Mouse (Mus musculus) limb, embryonic 13.5 days (tissue): ENCODE data around the gene Hbb-bh1. TPM values are rescaled to one million over a fixed set of nuclear protein-coding genes. Genes with fewer than 3 reads are reported as not detected.

Source experiments
- ATAC-seq: fragments of 200-750 bp; cut with Nextera tagmentation; 2 replicates; pipeline ENCODE4 v1.8.0; 2017; ENCODE audit warnings: low read depth, moderate number of reproducible peaks, moderate TSS enrichment; ENCODE audit not compliant: low FRiP score
- H3K27ac ChIP-seq: fragments of 300-500 bp; sonication (generic); 2 replicates; pipeline ENCODE4 v1.5.1; 2015; ENCODE audit warnings: inconsistent platforms, mild to moderate bottlenecking, moderate library complexity
- H3K27me3 ChIP-seq: fragments of 300-500 bp; sonication (generic); 2 replicates; pipeline ENCODE4 v1.6.1; 2015; ENCODE audit warnings: mild to moderate bottlenecking, inconsistent platforms
- H3K36me3 ChIP-seq: fragments of 300-500 bp; sonication (generic); 2 replicates; pipeline ENCODE4 v1.6.1; 2015; ENCODE audit warnings: inconsistent platforms, mild to moderate bottlenecking, moderate library complexity
- H3K4me1 ChIP-seq: fragments of 300-500 bp; sonication (generic); 2 replicates; pipeline ENCODE4 v1.6.1; 2015; ENCODE audit warnings: inconsistent platforms
- H3K4me2 ChIP-seq: fragments of 300-500 bp; sonication (generic); replicated peaks from 2 replicates; pipeline ENCODE4 v1.6.1; 2015; ENCODE audit warnings: inconsistent platforms, mild to moderate bottlenecking, moderate library complexity
- H3K4me3 ChIP-seq: fragments of 300-500 bp; sonication (generic); 2 replicates; pipeline ENCODE4 v1.5.1; 2015; ENCODE audit warnings: moderate library complexity, mild to moderate bottlenecking, inconsistent platforms
- H3K9ac ChIP-seq: fragments of 300-500 bp; sonication (generic); 2 replicates; pipeline ENCODE4 v1.6.1; 2015; ENCODE audit warnings: mild to moderate bottlenecking, inconsistent platforms
- H3K9me3 ChIP-seq: fragments of 300-500 bp; sonication (generic); 2 replicates; pipeline ENCODE4 v1.6.1; 2016; ENCODE audit warnings: inconsistent platforms
- WGBS: fragments of 180-500 bp; shearing (Covaris S2); methylation state at CpG from one replicate; pipeline ENCODE4 v1.1.7; 2015; 5-methylcytosine and 5-hydroxymethylcytosine counted together
- polyA plus RNA-seq: library from polyadenylated mRNA; unstranded; fragments of >200 nt; fragmentation: Nextera tagmentation; extraction: Ambion mirVana; gene quantifications from 2 replicates; pipeline ENCODE4 v1.2.1, GENCODE M21; 2015

Hbb-bh1 gene
- 61.1 and 82.5 TPM in 2 replicates for polyA plus RNA-seq

DNA sequence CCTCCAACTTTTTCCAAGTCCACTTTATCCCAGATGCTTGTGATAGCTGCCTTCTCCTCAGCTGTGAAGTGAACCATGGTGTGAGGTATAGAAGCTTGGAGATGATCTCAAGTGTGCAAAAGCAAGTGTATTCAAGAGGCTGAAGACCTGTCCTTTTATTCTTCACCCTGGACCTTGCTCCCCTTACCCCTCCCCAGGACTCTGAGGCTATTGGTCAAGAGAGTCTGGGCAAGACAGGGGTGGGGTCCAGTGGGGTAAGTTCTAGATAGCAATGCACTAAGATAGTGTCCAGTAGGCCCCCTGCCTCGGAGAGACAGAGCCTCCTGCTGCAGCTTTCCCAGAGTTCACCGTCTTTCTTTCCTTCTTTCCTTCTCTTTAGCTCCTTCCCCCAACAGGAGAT lies at the start of gene Hbb-bh1:
TSS of gene Hbb-bh1 (minus strand) at position 131 of the 400 bp plus-strand sequence.
- 76% methylated on average over 2 of the region's 2 CpGs for WGBS
- Histone ChIP-seq H3K4me2 (no peak within 1 kb of the TSS), H3K4me1 (no peaks in the 10 kb centered on the region), H3K27ac (no peak within 1 kb of the TSS), H3K36me3 (no peaks in the 10 kb centered on the region), H3K27me3 (no peaks in the 10 kb centered on the region), H3K9me3 (no peaks in the 10 kb centered on the region), H3K9ac (no peak within 1 kb of the TSS), H3K4me3 (no peak within 1 kb of the TSS)
- ATAC-seq, result no peak

DNA sequence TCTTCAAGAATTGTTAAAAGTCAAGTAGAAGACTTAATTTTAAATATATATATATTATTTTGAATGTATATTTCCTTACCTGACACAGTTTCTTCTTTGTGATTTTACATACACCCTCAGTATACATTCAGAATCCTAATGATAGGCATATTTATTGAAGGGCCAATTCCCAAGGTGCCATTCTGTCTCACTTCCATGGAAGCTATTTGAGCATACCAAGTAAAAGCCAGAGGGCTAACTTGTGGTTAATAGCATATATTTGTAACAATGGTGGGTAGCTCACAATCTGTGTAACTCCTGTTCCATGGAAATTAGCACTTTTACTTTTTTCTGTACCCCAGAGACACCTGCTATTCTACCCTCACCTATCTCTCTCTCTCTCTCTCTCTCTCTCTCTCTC lies 43.2 kb upstream of the Hbb-bh1 start, which contains the start of gene Olfr66:
TSS of gene Olfr66 (minus strand) at position 101 of the 400 bp plus-strand sequence.
- Histone ChIP-seq H3K9ac (no peak within 1 kb of the TSS), H3K4me2 (no peak within 1 kb of the TSS), H3K9me3 (no peaks in the 10 kb centered on the region), H3K27ac (no peak within 1 kb of the TSS), H3K27me3 (no peaks in the 10 kb centered on the region), H3K4me3 (no peak within 1 kb of the TSS), H3K4me1 (no peaks in the 10 kb centered on the region), H3K36me3 (no peaks in the 10 kb centered on the region)
- ATAC-seq, result no peak

DNA sequence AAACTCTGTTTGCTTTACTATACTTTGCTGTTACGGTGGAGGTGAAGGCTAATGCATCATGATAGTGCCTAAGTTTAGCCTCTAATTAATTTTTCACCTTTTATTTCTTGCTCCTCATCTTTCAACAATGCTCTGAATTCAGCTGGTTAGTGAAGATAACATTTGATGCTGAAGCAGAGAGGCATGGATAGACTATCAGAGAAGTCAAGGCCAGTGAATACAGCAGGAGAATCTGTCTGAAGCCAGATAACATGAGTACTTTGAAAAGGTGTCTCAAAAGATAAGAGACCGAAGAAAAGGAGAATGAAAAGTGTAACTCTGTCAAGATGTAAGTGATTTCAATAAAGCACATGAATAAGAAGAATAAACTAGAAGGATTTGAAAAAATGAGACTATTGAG lies 34.1 kb upstream of the Hbb-bh1 start:
- H3K36me3 ChIP-seq, result no peaks in the 10 kb centered on the region
- no peak for ATAC-seq
- no peak overlapping the region for H3K9ac ChIP-seq
- H3K4me2 ChIP-seq, result no peak overlapping the region
- H3K27me3 ChIP-seq, result no peaks in the 10 kb centered on the region
- H3K27ac ChIP-seq, result no peak overlapping the region
- no peaks in the 10 kb centered on the region for H3K9me3 ChIP-seq
- 81% methylated on average over 2 of the region's 2 CpGs for WGBS
- H3K4me1 ChIP-seq, result no peaks in the 10 kb centered on the region
- H3K4me3 ChIP-seq, result no peak overlapping the region

DNA sequence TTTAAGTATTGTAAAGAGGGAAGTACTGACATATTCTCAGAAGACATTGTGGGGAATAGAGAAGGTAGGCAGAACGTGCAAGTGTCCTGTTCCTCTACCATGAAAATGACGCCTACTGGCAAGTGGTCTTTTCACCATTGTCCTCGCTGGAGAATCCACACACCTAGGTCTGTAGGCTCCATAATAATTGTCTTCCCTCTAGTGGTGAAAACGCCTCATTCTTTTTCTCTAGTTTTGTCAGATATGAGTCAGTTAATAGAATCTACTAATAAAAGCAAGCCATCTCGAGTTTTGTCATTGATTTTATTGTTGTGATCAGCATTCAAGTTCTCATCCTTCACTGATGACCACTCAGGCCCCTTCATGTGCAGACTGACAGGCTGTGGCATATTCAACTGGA lies 31.5 kb upstream of the Hbb-bh1 start:
- ATAC-seq, result no peak
- no peak overlapping the region for H3K9ac ChIP-seq
- H3K27ac ChIP-seq, result no peak overlapping the region
- WGBS, result 46% methylated on average over 5 of the region's 5 CpGs
- no peaks in the 10 kb centered on the region for H3K4me1 ChIP-seq
- H3K9me3 ChIP-seq, result no peaks in the 10 kb centered on the region
- no peak overlapping the region for H3K4me3 ChIP-seq
- H3K36me3 ChIP-seq, result no peaks in the 10 kb centered on the region
- no peak overlapping the region for H3K4me2 ChIP-seq
- no peaks in the 10 kb centered on the region for H3K27me3 ChIP-seq

DNA sequence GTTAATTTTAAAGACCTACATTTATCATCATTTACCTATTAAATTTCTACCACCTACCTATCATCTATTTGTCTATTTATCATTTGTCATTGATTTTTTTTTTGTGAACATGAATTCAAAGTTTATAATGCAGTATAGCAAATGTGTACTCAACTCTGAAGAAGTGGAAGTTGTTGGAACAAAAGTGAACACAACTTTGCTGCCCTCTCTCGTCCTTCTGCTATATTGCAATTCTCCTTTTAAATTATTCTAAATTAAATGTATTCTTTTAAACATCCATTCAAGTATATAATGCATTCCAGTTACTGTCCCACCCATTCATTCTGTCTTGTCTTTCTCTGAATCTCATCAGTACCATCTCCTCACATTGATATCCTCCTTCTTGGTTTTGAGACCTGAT lies 30.1 kb upstream of the Hbb-bh1 start:
- WGBS, result 7% methylated on average over 1 of the region's 1 CpGs

DNA sequence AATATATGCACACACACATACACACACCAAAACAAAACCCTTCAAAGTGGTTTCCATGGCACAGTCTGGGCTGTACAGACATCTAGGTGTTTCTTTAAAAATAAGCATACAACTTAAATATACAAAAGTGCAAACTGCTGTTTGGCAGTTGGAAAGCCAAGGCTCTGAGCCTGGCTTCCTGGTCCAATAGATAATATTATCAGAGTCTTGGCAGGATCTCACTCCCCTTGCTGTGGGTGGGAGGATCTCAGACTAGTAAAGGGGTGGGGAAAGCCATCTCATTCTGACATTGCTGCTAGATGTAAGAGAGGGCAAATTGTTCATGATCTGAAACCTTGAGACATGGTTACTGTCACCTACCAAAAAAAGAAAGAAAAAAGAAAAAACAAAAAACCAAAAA lies 27.7 kb upstream of the Hbb-bh1 start:
- no peaks in the 10 kb centered on the region for H3K27me3 ChIP-seq
- H3K27ac ChIP-seq, result no peak overlapping the region
- no peak overlapping the region for H3K9ac ChIP-seq
- no peaks in the 10 kb centered on the region for H3K4me1 ChIP-seq
- ATAC-seq, result no peak
- H3K36me3 ChIP-seq, result no peaks in the 10 kb centered on the region
- no peak overlapping the region for H3K4me3 ChIP-seq
- no peak overlapping the region for H3K4me2 ChIP-seq
- no peaks in the 10 kb centered on the region for H3K9me3 ChIP-seq

More for the DNA sequence above, 30.1 kb upstream of the Hbb-bh1 start:
- H3K4me3 ChIP-seq, result no peak overlapping the region
- no peaks in the 10 kb centered on the region for H3K4me1 ChIP-seq
- H3K36me3 ChIP-seq, result no peaks in the 10 kb centered on the region
- H3K4me2 ChIP-seq, result no peak overlapping the region
- no peaks in the 10 kb centered on the region for H3K9me3 ChIP-seq
- no peak overlapping the region for H3K9ac ChIP-seq
- H3K27ac ChIP-seq, result no peak overlapping the region
- ATAC-seq, result no peak
- H3K27me3 ChIP-seq, result no peaks in the 10 kb centered on the region

DNA sequence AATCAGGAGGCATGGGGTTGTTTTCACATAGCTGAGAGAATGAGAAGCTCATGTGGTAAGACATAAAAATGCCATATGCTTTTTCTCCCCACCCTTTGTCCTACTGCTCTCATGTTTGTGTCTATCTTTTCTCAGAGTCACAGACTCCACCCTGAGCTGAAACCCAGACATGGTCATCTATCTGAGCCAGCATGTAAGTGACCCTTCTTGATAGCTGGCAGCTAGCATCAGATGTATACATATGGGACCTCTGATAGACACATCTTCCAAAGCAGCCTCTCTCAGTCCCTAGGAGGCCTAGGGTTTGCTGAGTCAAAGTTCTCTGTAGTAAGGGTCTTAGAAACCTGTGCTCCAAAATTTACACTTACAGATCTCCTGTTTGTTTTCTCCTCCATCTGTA lies 22.8 kb upstream of the Hbb-bh1 start:
- Histone ChIP-seq H3K27me3 (no peaks in the 10 kb centered on the region), H3K4me3 (no peak overlapping the region), H3K4me2 (no peak overlapping the region), H3K36me3 (no peaks in the 10 kb centered on the region), H3K9ac (no peak overlapping the region), H3K4me1 (no peaks in the 10 kb centered on the region), H3K9me3 (no peaks in the 10 kb centered on the region), H3K27ac (no peak overlapping the region)
- no peak for ATAC-seq

DNA sequence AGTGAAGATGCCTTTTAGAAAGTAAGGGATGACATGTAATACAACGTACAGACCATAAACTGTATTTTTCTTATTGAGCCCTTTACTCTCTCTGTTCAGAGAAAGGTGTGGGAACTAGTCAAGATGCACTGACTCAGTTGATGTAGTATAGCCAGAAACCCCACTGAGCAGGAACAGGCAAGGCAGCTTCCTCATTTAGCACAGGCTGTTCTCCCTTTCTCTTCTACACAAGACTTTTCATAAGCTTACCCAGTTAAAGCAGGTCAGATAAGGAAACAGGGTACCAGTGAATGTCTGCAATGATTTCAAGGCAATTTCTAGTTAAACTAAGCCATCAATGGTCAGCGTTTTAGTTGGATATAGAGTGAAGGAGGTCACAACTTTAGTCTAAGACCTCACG lies 18.6 kb upstream of the Hbb-bh1 start:
- 79% methylated on average over 3 of the region's 3 CpGs for WGBS
- no peaks in the 10 kb centered on the region for H3K9me3 ChIP-seq
- H3K4me3 ChIP-seq, result no peak overlapping the region
- no peak overlapping the region for H3K9ac ChIP-seq
- ATAC-seq, result no peak
- no peaks in the 10 kb centered on the region for H3K4me1 ChIP-seq
- no peaks in the 10 kb centered on the region for H3K36me3 ChIP-seq
- H3K27me3 ChIP-seq, result no peaks in the 10 kb centered on the region
- no peak overlapping the region for H3K27ac ChIP-seq
- no peak overlapping the region for H3K4me2 ChIP-seq

DNA sequence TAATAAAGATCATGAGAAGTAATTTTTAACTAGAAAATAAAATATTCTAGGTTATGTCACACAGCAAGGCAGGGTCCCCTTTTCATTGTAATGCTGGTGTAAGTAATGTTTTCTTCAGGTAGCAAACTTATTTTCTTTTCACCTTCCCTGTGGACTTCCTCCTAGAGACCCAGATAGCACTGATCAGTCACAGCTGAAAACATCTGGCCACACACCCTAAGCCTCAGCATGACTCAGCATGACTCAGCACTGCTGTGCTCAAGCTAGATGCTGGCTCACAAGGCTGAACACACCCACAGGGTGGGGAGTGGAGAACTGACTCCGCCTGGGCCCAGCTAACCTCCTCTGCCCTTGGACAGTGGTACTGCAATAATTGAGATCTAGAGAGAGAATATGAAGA lies 17.9 kb upstream of the Hbb-bh1 start:
- Histone ChIP-seq H3K4me1 (no peaks in the 10 kb centered on the region), H3K36me3 (no peaks in the 10 kb centered on the region), H3K27ac (no peak overlapping the region), H3K27me3 (no peaks in the 10 kb centered on the region), H3K9me3 (no peaks in the 10 kb centered on the region), H3K9ac (no peak overlapping the region), H3K4me2 (no peak overlapping the region), H3K4me3 (no peak overlapping the region)
- ATAC-seq, result no peak; the same call in 1 of the 2 replicates
- 56% methylated on average over 1 of the region's 1 CpGs for WGBS

DNA sequence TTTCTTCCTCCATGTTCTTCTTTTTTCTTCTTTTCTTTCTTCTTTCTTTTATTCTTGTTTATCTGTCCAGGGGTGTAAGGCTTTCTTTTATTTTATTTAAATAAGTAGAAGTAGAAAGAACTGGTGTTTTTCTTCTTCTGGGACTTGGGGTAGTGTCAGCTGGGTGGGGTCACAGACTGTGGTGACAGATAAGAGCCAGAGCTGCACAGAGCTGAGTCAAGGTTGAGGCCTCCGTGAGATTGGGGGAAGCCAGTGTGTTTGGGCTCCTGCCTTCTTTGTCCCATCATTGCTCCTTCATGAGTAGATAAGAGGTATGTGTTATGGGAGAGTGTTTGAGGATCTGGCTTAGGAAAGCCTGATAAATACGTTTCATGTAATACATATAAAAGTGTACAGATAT lies 16.1 kb upstream of the Hbb-bh1 start:
- Histone ChIP-seq H3K4me3 (no peak overlapping the region), H3K27ac (no peak overlapping the region), H3K9me3 (no peaks in the 10 kb centered on the region), H3K36me3 (no peaks in the 10 kb centered on the region), H3K4me1 (no peaks in the 10 kb centered on the region), H3K9ac (no peak overlapping the region), H3K4me2 (no peak overlapping the region), H3K27me3 (no peaks in the 10 kb centered on the region)
- 59% methylated on average over 2 of the region's 2 CpGs for WGBS
- ATAC-seq, result no peak

DNA sequence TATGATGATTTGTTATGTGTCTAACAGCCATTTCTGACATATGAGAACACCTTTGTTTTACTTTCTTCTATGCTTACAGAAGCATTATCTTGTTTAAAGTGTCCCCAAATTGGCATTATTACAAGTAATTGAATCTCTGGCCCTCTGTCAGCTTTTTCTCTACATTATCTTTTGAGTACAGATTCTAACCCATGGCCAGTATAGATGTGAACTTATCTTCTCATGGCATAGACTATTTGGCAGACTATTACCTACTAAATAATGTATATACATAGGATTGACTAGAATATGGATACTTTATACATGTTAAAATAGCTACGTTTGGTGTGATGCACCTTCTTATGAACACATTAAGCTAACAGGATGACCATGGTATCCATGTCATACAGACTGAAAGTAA lies 11.7 kb upstream of the Hbb-bh1 start:
- Histone ChIP-seq H3K27ac (no peak overlapping the region), H3K4me1 (no peaks in the 10 kb centered on the region), H3K36me3 (no peaks in the 10 kb centered on the region), H3K9me3 (no peaks in the 10 kb centered on the region), H3K4me3 (no peak overlapping the region), H3K27me3 (no peaks in the 10 kb centered on the region), H3K4me2 (no peak overlapping the region), H3K9ac (no peak overlapping the region)
- ATAC-seq, result no peak
- WGBS, result 63% methylated on average over 1 of the region's 1 CpGs

DNA sequence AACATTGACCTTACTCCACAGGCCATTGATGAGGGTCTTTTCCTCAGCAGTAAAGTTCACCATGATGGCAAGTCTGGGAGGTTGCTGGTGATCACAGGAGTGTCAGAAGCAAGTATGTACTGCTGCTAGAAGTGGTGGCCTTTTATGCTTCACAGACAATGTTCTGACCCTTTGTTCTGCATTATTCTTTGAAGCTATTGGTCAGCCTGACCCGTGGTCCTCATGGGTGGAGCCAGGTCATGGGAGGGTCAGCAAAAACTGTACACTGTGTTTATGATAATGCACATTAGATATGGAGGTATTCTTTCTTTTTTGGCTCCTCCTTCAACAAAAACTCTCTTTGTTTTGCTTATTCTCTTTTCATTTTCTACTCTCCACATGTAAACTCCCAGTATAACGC lies 10.1 kb upstream of the Hbb-bh1 start, which contains the start of gene Hbb-y:
TSS of gene Hbb-y (minus strand) at position 127 of the 400 bp plus-strand sequence.
- no peak for ATAC-seq
- 60% methylated on average over 2 of the region's 2 CpGs for WGBS
- no peaks in the 10 kb centered on the region for H3K9me3 ChIP-seq

DNA sequence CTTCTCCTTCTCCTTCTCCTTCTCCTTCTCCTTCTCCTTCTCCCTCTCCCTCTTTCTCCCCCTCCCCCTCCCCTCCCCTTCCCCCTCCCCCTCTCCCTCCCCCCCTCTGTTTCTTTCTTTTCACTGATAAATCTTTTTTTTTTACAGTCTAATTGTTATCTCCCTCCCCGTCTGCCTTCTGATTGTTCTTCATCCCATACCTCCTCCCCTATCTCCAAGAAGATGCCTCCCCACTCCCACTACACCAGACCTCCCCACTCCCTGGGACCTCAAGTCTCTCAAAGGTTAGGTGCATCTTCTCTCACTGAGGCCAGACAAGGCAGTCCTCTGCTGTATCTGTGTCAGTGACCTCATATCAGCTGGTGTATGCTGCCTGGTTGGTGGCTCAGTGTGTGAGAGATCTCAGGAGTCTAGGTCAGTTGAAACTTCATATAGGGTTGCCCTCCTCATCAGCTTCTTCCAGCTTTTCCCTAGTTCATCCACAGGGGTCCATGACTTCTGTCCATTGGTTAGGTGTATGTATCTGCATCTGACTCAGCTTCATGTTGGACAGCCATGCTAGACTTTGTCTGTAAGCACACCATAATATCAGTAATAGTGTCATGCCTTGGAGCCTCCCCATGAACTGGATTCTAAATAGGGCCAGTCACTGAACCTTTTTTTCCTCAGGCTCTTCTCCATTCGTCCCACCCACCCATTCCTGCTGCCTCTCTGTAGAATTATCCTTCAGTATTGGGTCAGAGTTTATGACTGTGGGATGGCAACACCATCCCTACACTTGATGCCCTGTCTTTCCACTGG lies 1.8 kb upstream of the Hbb-bh1 start:
- H3K4me3 ChIP-seq, result no peak overlapping the region
- no peaks in the 10 kb centered on the region for H3K9me3 ChIP-seq
- no peak overlapping the region for H3K4me2 ChIP-seq
- 51% methylated on average over 2 of the region's 2 CpGs for WGBS
- ATAC-seq, result no peak
- H3K27me3 ChIP-seq, result no peaks in the 10 kb centered on the region
- no peaks in the 10 kb centered on the region for H3K4me1 ChIP-seq
- H3K9ac ChIP-seq, result no peak overlapping the region
- no peaks in the 10 kb centered on the region for H3K36me3 ChIP-seq
- H3K27ac ChIP-seq, result no peak overlapping the region

More for the DNA sequence above, 10.1 kb upstream of the Hbb-bh1 start, which contains the start of gene Hbb-y:
- no peak within 1 kb of the TSS for H3K4me3 ChIP-seq
- no peak within 1 kb of the TSS for H3K4me2 ChIP-seq
- H3K4me1 ChIP-seq, result no peaks in the 10 kb centered on the region
- H3K36me3 ChIP-seq, result no peaks in the 10 kb centered on the region
- H3K9ac ChIP-seq, result no peak within 1 kb of the TSS
- H3K27ac ChIP-seq, result no peak within 1 kb of the TSS
- H3K27me3 ChIP-seq, result no peaks in the 10 kb centered on the region
